Mouse (Mus musculus): Measurements from ENCODE around the gene Amotl2. TPM values are rescaled to one million over a fixed set of nuclear protein-coding genes. Genes with fewer than 3 reads are reported as not detected.

The Amotl2 gene
- polyA plus RNA-seq, 1 experiment: 0.03 TPM

GRCm38 (mm10) chr9:102690891-102691290 is 25.6 kb upstream of the Amotl2 start:
- TF ChIP-seq TAL1 (IDR thresholded peaks at IDR 0.05; ENCODE audit: low read length) (no peak), GATA1 (IDR thresholded peaks at IDR 0.05; ENCODE audit: low read length) (no peak)
- Histone ChIP-seq H3K36me3 (ENCODE audit: control insufficient read depth) (no peaks in the 10 kb centered on the region), H3K4me1 (ENCODE audit: control insufficient read depth) (no peaks in the 10 kb centered on the region), H3K9me3 (ENCODE audit: control insufficient read depth, low read length) (no peaks in the 10 kb centered on the region), H3K4me3 (replicated peaks) (no peak overlapping the region), H3K27me3 (ENCODE audit: control insufficient read depth) (peaks cover 37% of the 10 kb centered on the region)

- Histone ChIP-seq H3K4me3 (replicated peaks) (no peak overlapping the region), H3K9me3 (ENCODE audit: control insufficient read depth, low read length) (no peaks in the 10 kb centered on the region), H3K27me3 (ENCODE audit: control insufficient read depth) (peaks cover 37% of the 10 kb centered on the region), H3K4me1 (ENCODE audit: control insufficient read depth) (no peaks in the 10 kb centered on the region), H3K36me3 (ENCODE audit: control insufficient read depth) (no peaks in the 10 kb centered on the region)
- TF ChIP-seq GATA1 (IDR thresholded peaks at IDR 0.05; ENCODE audit: low read length): no peak
- TF ChIP-seq TAL1 (IDR thresholded peaks at IDR 0.05; ENCODE audit: low read length): no peak
Observed at GRCm38 (mm10) chr9:102692564-102693475, 23.7 kb upstream of the Amotl2 start.

GRCm38 (mm10) chr9:102701042-102701441 is 15.4 kb upstream of the Amotl2 start:
- Histone ChIP-seq H3K36me3 (ENCODE audit: control insufficient read depth) (no peaks in the 10 kb centered on the region), H3K27me3 (ENCODE audit: control insufficient read depth) (no peaks in the 10 kb centered on the region), H3K4me1 (ENCODE audit: control insufficient read depth) (no peaks in the 10 kb centered on the region), H3K4me3 (replicated peaks) (no peak overlapping the region), H3K9me3 (ENCODE audit: control insufficient read depth, low read length) (no peaks in the 10 kb centered on the region)
- TF ChIP-seq GATA1 (IDR thresholded peaks at IDR 0.05; ENCODE audit: low read length): no peak
- no peak for TF ChIP-seq TAL1 (IDR thresholded peaks at IDR 0.05; ENCODE audit: low read length)

- H3K4me3 ChIP-seq (replicated peaks): no peak overlapping the region
- H3K9me3 ChIP-seq (ENCODE audit: control insufficient read depth, low read length): no peaks in the 10 kb centered on the region
- no peaks in the 10 kb centered on the region for H3K4me1 ChIP-seq (ENCODE audit: control insufficient read depth)
- TF ChIP-seq GATA1 (IDR thresholded peaks at IDR 0.05; ENCODE audit: low read length): no peak
- TF ChIP-seq TAL1 (IDR thresholded peaks at IDR 0.05; ENCODE audit: low read length): no peak
- H3K27me3 ChIP-seq (ENCODE audit: control insufficient read depth): peaks cover 9% of the 10 kb centered on the region
- H3K36me3 ChIP-seq (ENCODE audit: control insufficient read depth): no peaks in the 10 kb centered on the region
Observed at GRCm38 (mm10) chr9:102709504-102710135, 6.9 kb upstream of the Amotl2 start.

- Histone ChIP-seq H3K36me3 (ENCODE audit: control insufficient read depth) (no peaks in the 10 kb centered on the region), H3K9me3 (ENCODE audit: control insufficient read depth, low read length) (no peaks in the 10 kb centered on the region), H3K4me1 (ENCODE audit: control insufficient read depth) (no peaks in the 10 kb centered on the region), H3K27me3 (ENCODE audit: control insufficient read depth) (peaks cover 17% of the 10 kb centered on the region), H3K4me3 (replicated peaks) (no peak overlapping the region)
- no peak for TF ChIP-seq TAL1 (IDR thresholded peaks at IDR 0.05; ENCODE audit: low read length)
- no peak for TF ChIP-seq GATA1 (IDR thresholded peaks at IDR 0.05; ENCODE audit: low read length)
Observed at GRCm38 (mm10) chr9:102710520-102710919, 6.0 kb upstream of the Amotl2 start.

GRCm38 (mm10) chr9:102713797-102714196 is 2.7 kb upstream of the Amotl2 start:
- Histone ChIP-seq H3K9me3 (ENCODE audit: control insufficient read depth, low read length) (peaks cover 2% of the 10 kb centered on the region; the same call in 1 of the 2 replicates), H3K36me3 (ENCODE audit: control insufficient read depth) (no peaks in the 10 kb centered on the region), H3K4me3 (replicated peaks) (no peak overlapping the region), H3K27me3 (ENCODE audit: control insufficient read depth) (peaks cover 50% of the 10 kb centered on the region), H3K4me1 (ENCODE audit: control insufficient read depth) (peaks cover 5% of the 10 kb centered on the region; the same call in 1 of the 2 replicates)
- no peak for TF ChIP-seq GATA1 (IDR thresholded peaks at IDR 0.05; ENCODE audit: low read length)
- TF ChIP-seq TAL1 (IDR thresholded peaks at IDR 0.05; ENCODE audit: low read length): no peak

GRCm38 (mm10) chr9:102714893-102715505 is 1.5 kb upstream of the Amotl2 start:
- no peak for TF ChIP-seq GATA1 (IDR thresholded peaks at IDR 0.05; ENCODE audit: low read length)
- no peak for TF ChIP-seq TAL1 (IDR thresholded peaks at IDR 0.05; ENCODE audit: low read length)
- Histone ChIP-seq H3K36me3 (ENCODE audit: control insufficient read depth) (no peaks in the 10 kb centered on the region; the same call in 1 of the 2 replicates), H3K27me3 (ENCODE audit: control insufficient read depth) (peaks cover 56% of the 10 kb centered on the region), H3K9me3 (ENCODE audit: control insufficient read depth, low read length) (peaks cover 2% of the 10 kb centered on the region; the same call in 1 of the 2 replicates), H3K4me1 (ENCODE audit: control insufficient read depth) (peaks cover 5% of the 10 kb centered on the region; the same call in 1 of the 2 replicates), H3K4me3 (replicated peaks) (no peak overlapping the region)

GRCm38 (mm10) chr9:102715506-102715900 is 969 bp upstream of the Amotl2 start:
- H3K27me3 ChIP-seq (ENCODE audit: control insufficient read depth): peaks cover 60% of the 10 kb centered on the region

More at GRCm38 (mm10) chr9:102715506-102715900, 969 bp upstream of the Amotl2 start:
- peaks cover 5% of the 10 kb centered on the region; the same call in 1 of the 2 replicates for H3K4me1 ChIP-seq (ENCODE audit: control insufficient read depth)
- H3K9me3 ChIP-seq (ENCODE audit: control insufficient read depth, low read length): peaks cover 2% of the 10 kb centered on the region; the same call in 1 of the 2 replicates
- TF ChIP-seq GATA1 (IDR thresholded peaks at IDR 0.05; ENCODE audit: low read length) (no peak), TAL1 (IDR thresholded peaks at IDR 0.05; ENCODE audit: low read length) (no peak)
- H3K4me3 ChIP-seq (replicated peaks): no peak overlapping the region
- peaks cover 2% of the 10 kb centered on the region; the same call in 1 of the 2 replicates for H3K36me3 ChIP-seq (ENCODE audit: control insufficient read depth)
